Mouse (Mus musculus) heart, adult 10 weeks (tissue): ENCODE measurements around the gene Rcan3. TPM values are rescaled to one million over a fixed set of nuclear protein-coding genes. Genes with fewer than 3 reads are reported as not detected.

Experiments
- polyA plus RNA-seq: library from polyadenylated mRNA; stranded (reverse); fragments of 350-450 nt; fragmentation: Illumina TruSeq; extraction: RNeasy Lipid Tissue Mini Kit (QIAGEN cat#74804); gene quantifications from one replicate; pipeline ENCODE4 v1.2.3, GENCODE M21; 2014; ENCODE audit warnings: low read depth, low replicate concordance

The Rcan3 gene
- polyA plus RNA-seq = 7.1 TPM

DNA sequence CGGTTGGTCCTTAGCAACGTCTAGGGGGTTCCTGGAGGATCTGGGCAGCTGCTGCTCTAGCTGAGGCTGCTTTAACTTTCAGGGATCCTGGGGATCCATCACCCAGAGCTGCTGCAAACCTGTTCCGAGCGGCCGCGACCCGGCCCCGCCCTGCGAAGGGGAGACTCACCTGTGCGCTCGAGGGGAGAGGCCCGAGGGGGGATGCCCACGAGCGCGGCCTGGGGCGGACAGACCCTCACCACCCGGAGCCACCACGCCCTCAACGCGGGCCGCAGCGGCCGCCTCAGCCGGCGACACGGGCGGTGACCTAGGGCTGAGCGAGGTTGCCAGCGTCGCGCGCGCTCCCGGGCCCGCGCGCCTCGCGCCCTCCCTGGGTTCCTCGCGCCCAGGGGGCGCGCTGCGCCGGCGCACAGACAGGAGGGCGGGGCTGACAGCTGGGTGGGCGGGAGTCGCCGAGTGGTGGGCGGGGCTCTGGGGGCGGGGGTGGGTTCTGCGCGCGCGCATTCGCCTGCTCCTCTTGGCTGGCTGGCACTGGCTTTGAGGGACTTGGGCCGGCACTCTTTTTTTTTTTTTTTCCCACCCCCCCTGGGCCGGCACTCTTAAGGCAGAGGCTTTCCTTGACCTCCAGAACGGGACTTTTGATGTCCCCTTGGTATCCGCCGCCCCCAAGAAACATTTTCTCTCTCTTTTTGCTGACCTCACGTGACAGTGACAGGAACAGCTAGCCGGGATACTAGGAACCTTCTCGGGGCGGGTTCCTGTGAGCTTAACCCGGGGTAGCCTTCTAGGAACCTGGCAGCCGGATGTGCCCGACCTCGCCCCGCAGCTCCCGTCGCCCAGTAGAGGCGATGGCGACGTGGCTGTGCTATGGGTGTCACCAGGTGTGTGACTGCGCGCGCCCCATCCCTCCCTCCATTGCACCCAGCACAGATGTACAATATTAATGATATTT is at the start of gene Rcan3:
TSS of gene Rcan3 (minus strand) at position 411 of the 952 bp plus-strand sequence.

DNA sequence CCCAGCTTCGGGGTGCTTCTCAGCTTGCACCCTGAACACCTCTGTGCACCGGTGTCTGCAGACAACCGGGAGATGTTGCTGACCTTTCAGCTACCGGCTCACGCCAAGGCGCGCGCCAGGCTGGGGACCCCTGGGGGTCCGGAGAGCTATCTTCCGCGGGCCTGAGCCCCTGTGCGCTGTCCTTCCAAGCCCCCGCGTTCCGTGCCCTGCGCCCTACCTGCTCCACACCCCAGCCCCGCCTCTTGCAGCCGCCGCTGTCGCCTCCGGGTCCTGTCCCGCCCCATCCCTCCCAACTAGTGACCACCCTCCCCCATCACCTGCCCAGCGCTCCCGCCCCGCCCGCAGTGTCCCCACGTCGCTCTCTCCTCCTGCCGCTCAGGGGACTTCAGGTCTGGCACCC is 35.7 kb downstream of the Rcan3 start, which contains the start of gene Ncmap:
TSS of gene Ncmap (minus strand) at position 237 of the 400 bp plus-strand sequence.

Other genes with a start within 250 kb of the Rcan3 start
- gene Clic4, start 161.0 kb downstream of the Rcan3 start, polyA plus RNA-seq = 231 TPM
- gene Srrm1, start 80.5 kb downstream of the Rcan3 start, polyA plus RNA-seq = 95.8 TPM
- not detected for gene Ncmap, start 35.6 kb downstream of the Rcan3 start, polyA plus RNA-seq
- gene Stpg1, start 60.9 kb upstream of the Rcan3 start, polyA plus RNA-seq = 0.37 TPM
- 19.5 TPM for gene Nipal3, start 61.2 kb upstream of the Rcan3 start, polyA plus RNA-seq
- not detected for gene Grhl3, start 139.8 kb upstream of the Rcan3 start, polyA plus RNA-seq